Mouse (Mus musculus): Measurements from ENCODE around the gene Cnnm2. TPM values are rescaled to one million over a fixed set of nuclear protein-coding genes. Genes with fewer than 3 reads are reported as not detected.

Gene Cnnm2
- total and polyA plus RNA-seq, 2 experiments from 2014 or later: 6.2 to 16.6 TPM

DNA sequence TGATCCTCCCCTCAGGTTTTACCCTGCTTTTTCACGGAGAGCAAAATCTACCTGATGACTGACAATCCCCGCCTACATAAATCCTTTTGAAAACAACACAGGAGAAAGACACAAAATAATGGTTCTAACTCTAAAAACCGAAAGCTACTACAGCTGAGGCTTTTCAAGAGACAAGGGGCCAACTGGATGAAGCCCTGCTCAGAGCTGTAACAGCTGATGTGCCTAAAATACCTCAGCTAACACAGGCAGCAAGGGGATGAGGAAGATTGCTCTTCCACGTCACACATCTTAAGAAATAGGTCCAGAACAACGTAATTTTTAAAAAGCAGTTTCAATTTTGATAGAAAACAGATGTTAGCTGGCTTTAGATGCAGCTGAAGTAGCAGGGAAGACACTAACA, 165.6 kb downstream of the Cnnm2 start:
- H3K27ac ChIP-seq (ENCODE audit: low read depth, low read length): no peak overlapping the region
- no peak overlapping the region for H3K9ac ChIP-seq
- DNase-seq (no peak), ATAC-seq (no peak)
- H3K36me3 ChIP-seq (ENCODE audit: insufficient read depth): no peaks in the 10 kb centered on the region
- H3K27me3 ChIP-seq (ENCODE audit: insufficient read depth, low read length): no peaks in the 10 kb centered on the region
- no peak overlapping the region for H3K4me2 ChIP-seq (ENCODE audit: low read depth)
- H3K4me1 ChIP-seq (ENCODE audit: insufficient read depth): peaks cover 3% of the 10 kb centered on the region; the same call in 1 of the 2 replicates
- H3K9me3 ChIP-seq (ENCODE audit: low read length): no peaks in the 10 kb centered on the region
- no peak for TF ChIP-seq CTCF (IDR thresholded peaks at IDR 0.05; ENCODE audit: low read depth)
- no peak overlapping the region for H3K4me3 ChIP-seq (ENCODE audit: low read depth, low read length)
- 49% methylated on average over 5 of the region's 5 CpGs for WGBS

DNA sequence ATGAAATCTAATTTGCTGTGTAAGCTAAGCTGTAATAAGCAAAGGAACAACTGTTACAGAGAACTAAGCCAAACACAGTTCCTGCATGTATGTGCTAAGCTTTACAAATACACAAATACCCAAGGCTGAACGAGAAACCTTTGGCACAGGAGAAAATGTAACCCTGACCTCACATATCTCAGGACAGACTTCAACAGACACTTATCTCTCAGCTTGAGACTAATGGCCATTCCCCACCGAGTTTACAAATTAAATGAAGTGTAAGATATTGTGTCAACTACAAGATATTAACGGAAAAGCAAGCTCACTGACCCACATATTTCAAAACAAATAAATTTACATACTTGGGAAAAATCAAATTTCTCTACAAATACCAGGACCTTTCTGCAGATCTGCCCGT, 166.7 kb downstream of the Cnnm2 start:
- H3K4me1 ChIP-seq (ENCODE audit: insufficient read depth): peaks cover 3% of the 10 kb centered on the region; the same call in 1 of the 2 replicates
- DNase-seq: no peak

DNA sequence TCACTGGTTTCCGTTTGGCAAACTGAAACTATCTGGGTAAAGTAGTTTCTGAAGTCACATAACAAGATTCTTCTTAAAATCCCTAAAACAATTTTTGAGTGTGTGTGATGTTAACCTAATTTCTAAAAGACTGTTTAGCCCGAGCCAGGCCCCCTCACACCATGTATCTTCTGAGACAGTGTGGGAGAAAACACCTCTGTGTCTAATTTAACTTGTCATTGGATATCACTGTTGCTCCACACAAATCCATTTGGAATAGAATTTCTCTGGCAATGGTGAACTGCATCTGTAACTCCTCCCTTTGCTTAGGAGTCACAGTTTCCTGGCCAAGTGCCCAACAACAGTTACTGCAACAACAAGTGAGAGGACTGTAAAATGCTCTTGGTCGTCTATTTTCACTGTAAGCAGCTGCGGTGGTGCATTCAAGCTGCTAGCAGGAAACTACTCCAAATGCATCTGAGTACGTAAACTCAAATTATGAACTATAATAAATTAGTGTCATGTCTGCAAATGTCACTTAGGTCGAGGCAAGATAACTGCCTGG, 167.7 kb downstream of the Cnnm2 start:
- 47% methylated on average over 6 of the region's 6 CpGs for WGBS
- Histone ChIP-seq H3K4me1 (ENCODE audit: insufficient read depth) (peaks cover 3% of the 10 kb centered on the region; the same call in 1 of the 2 replicates), H3K36me3 (ENCODE audit: insufficient read depth) (no peaks in the 10 kb centered on the region), H3K9me3 (ENCODE audit: low read length) (no peaks in the 10 kb centered on the region), H3K27me3 (ENCODE audit: insufficient read depth, low read length) (no peaks in the 10 kb centered on the region), H3K27ac (ENCODE audit: low read depth, low read length) (no peak overlapping the region), H3K4me2 (ENCODE audit: low read depth) (no peak overlapping the region), H3K4me3 (ENCODE audit: low read depth, low read length) (no peak overlapping the region), H3K9ac (no peak overlapping the region)
- peak; percentile 36 for DNase-seq
- no peak for TF ChIP-seq CTCF (IDR thresholded peaks at IDR 0.05; ENCODE audit: low read depth)
- no peak for ATAC-seq

More for the DNA sequence above, 166.7 kb downstream of the Cnnm2 start:
- Histone ChIP-seq H3K4me2 (ENCODE audit: low read depth) (no peak overlapping the region), H3K9ac (no peak overlapping the region), H3K9me3 (ENCODE audit: low read length) (no peaks in the 10 kb centered on the region), H3K4me3 (ENCODE audit: low read depth, low read length) (no peak overlapping the region), H3K27ac (ENCODE audit: low read depth, low read length) (no peak overlapping the region), H3K36me3 (ENCODE audit: insufficient read depth) (no peaks in the 10 kb centered on the region), H3K27me3 (ENCODE audit: insufficient read depth, low read length) (no peaks in the 10 kb centered on the region)
- 57% methylated on average over 4 of the region's 4 CpGs for WGBS
- TF ChIP-seq CTCF (IDR thresholded peaks at IDR 0.05; ENCODE audit: low read depth): no peak
- no peak for ATAC-seq

Other genes with a start within 250 kb of the Cnnm2 start
- 98.1 and 138 TPM in 2 replicates for gene Arl3, start 188.4 kb upstream of the Cnnm2 start, total RNA-seq (2014; rRNA removed)
- gene Arl3, start 188.4 kb upstream of the Cnnm2 start, polyA plus RNA-seq (2015; fragmentation: Nextera tagmentation; extraction: Ambion mirVana): 184 and 202 TPM in 2 replicates
- gene Sfxn2, start 188.2 kb upstream of the Cnnm2 start, total RNA-seq (2014; rRNA removed): 8.0 and 12.6 TPM in 2 replicates
- 8.2 and 10.6 TPM in 2 replicates for gene Sfxn2, start 188.2 kb upstream of the Cnnm2 start, polyA plus RNA-seq (2015; fragmentation: Nextera tagmentation; extraction: Ambion mirVana)
- 32.6 and 37.0 TPM in 2 replicates for gene Wbp1l, start 162.5 kb upstream of the Cnnm2 start, total RNA-seq (2014; rRNA removed)
- 16.4 and 25.4 TPM in 2 replicates for gene Wbp1l, start 162.5 kb upstream of the Cnnm2 start, polyA plus RNA-seq (2015; fragmentation: Nextera tagmentation; extraction: Ambion mirVana)
- gene Cyp17a1, start 88.4 kb upstream of the Cnnm2 start, total RNA-seq (2014; rRNA removed): 0.08 TPM in 1 of 2 replicates, not detected in the other
- gene Cyp17a1, start 88.4 kb upstream of the Cnnm2 start, polyA plus RNA-seq (2015; fragmentation: Nextera tagmentation; extraction: Ambion mirVana): not detected in 2 replicates
- gene Borcs7, start 71.7 kb upstream of the Cnnm2 start, total RNA-seq (2014; rRNA removed): 14.4 and 15.2 TPM in 2 replicates
- 20.6 and 29.5 TPM in 2 replicates for gene Borcs7, start 71.7 kb upstream of the Cnnm2 start, polyA plus RNA-seq (2015; fragmentation: Nextera tagmentation; extraction: Ambion mirVana)
- gene As3mt, start 54.1 kb upstream of the Cnnm2 start, total RNA-seq (2014; rRNA removed): 14.5 and 17.4 TPM in 2 replicates
- 14.4 and 18.4 TPM in 2 replicates for gene As3mt, start 54.1 kb upstream of the Cnnm2 start, polyA plus RNA-seq (2015; fragmentation: Nextera tagmentation; extraction: Ambion mirVana)